Mouse (Mus musculus): ENCODE results near the gene Pus3. TPM values are rescaled to one million over a fixed set of nuclear protein-coding genes. Genes with fewer than 3 reads are reported as not detected.
A peak's percentile ranks its signal among the peaks of the same experiment; 100 is the strongest.

The Pus3 gene
- polyA plus RNA-seq, 1 experiment from 2014 or later: 12.0 TPM

DNA sequence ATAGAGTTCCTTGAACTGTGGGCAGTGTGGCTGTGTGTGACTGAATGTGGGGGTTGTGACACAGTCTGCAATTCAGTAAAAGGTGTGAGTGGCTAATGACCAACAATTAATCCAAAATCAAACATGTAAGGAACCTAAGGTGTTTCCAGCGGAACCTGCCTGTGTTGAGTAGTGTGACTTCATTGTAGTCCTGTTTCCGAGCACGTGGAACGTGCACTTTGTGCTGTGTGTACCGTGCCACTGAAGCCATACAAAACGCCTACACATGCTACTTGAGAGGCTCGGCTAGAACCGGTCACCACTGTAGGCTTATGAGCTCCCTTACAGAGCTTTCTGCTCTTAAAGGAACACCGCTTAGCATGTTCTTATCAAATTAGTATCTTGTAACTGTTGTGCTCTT lies 9.9 kb upstream of the Pus3 start:
- H3K9me3 ChIP-seq: no peaks in the 10 kb centered on the region
- no peaks in the 10 kb centered on the region for H3K36me3 ChIP-seq
- ATAC-seq (ENCODE audit: extremely low read depth, insufficient number of reproducible peaks, low FRiP score, low TSS enrichment): no peak
- no peak overlapping the region for H3K27ac ChIP-seq (replicated peaks)
- H3K4me2 ChIP-seq: no peak overlapping the region
- WGBS: 75% methylated on average over 9 of the region's 9 CpGs
- H3K4me1 ChIP-seq: peaks cover 9% of the 10 kb centered on the region
- no peak overlapping the region for H3K4me3 ChIP-seq
- H3K27me3 ChIP-seq (replicated peaks): no peaks in the 10 kb centered on the region
- H3K9ac ChIP-seq: no peak overlapping the region

DNA sequence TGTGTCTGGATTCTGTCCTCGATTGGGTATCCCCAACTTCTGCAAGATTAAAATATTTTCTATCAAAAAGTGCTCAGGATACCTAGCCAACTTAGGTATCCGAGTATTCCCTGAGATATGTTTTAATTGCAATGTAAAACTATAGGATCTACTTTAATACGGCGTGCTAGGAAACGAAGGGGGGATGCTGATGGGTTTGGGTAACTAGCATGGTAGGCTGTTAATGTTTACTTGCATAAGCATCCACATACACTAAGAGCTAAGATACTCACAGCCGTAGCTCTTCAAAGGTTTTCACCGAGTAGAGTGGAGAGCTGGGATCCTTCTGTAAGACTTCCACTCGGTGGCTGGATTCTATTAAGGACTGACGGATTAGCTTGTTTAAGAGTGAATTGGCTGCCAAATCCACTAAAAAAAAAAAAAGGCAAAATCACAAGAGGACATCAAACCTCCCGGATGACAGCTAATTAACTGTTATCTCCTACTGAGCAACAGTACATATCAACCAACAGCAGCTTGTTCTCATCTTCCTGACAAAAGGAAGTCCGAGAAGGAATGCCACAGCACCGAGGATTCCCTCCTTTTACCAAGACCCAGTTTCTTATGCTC lies 1.8 kb upstream of the Pus3 start:
- Histone ChIP-seq H3K9me3 (no peaks in the 10 kb centered on the region), H3K27ac (replicated peaks) (no peak overlapping the region), H3K4me1 (peaks cover 38% of the 10 kb centered on the region), H3K4me3 (no peak overlapping the region), H3K27me3 (replicated peaks) (peaks cover 29% of the 10 kb centered on the region), H3K36me3 (peaks cover 8% of the 10 kb centered on the region), H3K9ac (no peak overlapping the region), H3K4me2 (no peak overlapping the region)
- no peak for ATAC-seq (ENCODE audit: extremely low read depth, insufficient number of reproducible peaks, low FRiP score, low TSS enrichment)
- WGBS: 45% methylated on average over 12 of the region's 12 CpGs

DNA sequence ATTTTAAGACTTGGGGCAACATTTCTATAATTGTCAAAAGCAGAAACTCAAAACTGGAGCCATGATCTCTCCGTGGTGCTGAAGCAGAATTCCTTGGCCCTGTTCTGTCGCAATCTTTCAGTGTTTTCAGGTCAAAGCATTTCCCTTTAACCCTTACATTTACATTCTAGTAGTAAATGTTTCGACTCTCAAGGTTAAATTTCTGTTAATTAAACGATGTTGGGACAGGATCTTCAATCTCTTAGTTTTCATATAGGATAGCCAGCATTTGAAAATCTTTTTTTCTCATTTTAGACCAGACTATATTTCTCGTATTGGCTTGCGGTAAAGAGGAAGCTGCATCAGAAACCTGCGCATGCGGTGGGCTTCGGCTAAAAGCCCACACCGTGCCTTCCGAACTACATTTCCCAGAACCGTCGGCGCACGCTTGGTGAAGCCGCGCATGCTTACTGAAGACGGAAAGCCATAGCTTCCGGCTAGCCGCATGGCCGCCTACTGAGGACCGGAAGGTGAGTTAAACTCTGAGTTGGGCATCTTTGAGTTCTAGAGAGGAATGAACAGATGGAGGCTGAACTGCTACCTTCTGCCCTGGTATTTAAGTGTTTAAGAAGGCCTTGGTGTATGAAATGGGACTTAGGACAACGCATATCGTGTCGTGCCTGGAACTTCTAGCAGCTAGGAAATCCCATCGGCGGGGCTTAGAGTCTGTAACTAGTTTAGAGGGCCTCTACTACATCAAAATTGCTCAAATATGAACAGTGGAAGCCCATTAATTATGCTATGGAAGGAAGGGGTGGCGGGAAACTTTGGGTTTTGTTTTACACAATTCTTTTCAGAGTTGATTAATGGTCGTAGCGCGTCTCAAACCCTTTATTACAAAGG lies 855 bp downstream of the Pus3 start:
- H3K27ac ChIP-seq (replicated peaks): peak overlapping the region; percentile 63
- peak overlapping the region; percentile 99 for H3K4me2 ChIP-seq
- H3K9ac ChIP-seq: peak overlapping the region; percentile 83
- peaks cover 22% of the 10 kb centered on the region for H3K36me3 ChIP-seq
- ATAC-seq (ENCODE audit: extremely low read depth, insufficient number of reproducible peaks, low FRiP score, low TSS enrichment): peak; percentile 41; the same call in 1 of the 2 replicates
- H3K27me3 ChIP-seq (replicated peaks): peaks cover 29% of the 10 kb centered on the region
- peaks cover 26% of the 10 kb centered on the region for H3K4me1 ChIP-seq
- no peaks in the 10 kb centered on the region for H3K9me3 ChIP-seq
- WGBS: 2% methylated on average over 31 of the region's 31 CpGs
- peak overlapping the region; percentile 73 for H3K4me3 ChIP-seq

DNA sequence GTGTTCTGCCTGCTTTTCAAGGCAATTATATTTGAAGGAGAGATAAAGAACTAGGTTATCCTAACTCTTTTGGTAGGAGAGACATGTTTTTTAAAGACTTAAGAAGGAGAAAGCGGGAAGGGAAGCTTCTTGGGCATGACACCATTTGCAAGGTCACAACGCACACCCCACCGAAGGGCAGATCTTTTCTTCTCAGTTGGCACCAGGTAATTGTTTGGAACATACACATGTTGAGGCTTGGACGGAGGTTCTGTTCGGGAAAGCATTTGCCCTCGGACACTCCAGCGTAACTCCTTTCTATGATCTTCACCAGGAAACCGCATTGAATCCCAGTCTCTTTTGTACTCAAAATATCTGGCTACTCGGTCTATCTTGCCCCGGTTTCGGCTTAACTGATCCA lies 2.7 kb downstream of the Pus3 start:
- Histone ChIP-seq H3K4me1 (peaks cover 41% of the 10 kb centered on the region), H3K4me2 (no peak overlapping the region), H3K36me3 (peaks cover 38% of the 10 kb centered on the region), H3K4me3 (no peak overlapping the region), H3K27ac (replicated peaks) (no peak overlapping the region), H3K27me3 (replicated peaks) (peaks cover 21% of the 10 kb centered on the region), H3K9me3 (no peaks in the 10 kb centered on the region), H3K9ac (no peak overlapping the region)
- no peak for ATAC-seq (ENCODE audit: extremely low read depth, insufficient number of reproducible peaks, low FRiP score, low TSS enrichment)
- 94% methylated on average over 11 of the region's 11 CpGs for WGBS

DNA sequence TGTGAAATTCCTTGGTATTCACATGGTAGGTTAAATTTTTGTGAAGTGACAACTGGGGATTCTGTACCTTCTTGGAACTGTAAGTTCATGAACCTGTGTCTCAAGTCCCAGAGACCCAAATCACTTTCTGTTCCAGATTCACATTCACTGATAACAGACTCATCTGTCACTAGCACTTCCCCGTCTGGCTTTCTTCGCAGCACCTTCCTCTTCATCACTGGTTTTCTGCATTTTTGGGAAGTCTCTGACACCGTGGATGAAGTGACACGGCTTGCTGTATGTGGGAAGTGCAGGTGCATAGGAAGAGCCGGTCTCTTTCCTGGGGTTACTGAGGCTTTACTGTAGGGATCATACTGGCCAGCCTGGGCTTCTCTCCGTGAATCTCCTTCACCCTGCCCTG lies 3.2 kb downstream of the Pus3 start:
- Histone ChIP-seq H3K27ac (replicated peaks) (no peak overlapping the region), H3K9ac (no peak overlapping the region), H3K4me1 (peaks cover 41% of the 10 kb centered on the region), H3K27me3 (replicated peaks) (peaks cover 18% of the 10 kb centered on the region), H3K9me3 (no peaks in the 10 kb centered on the region), H3K36me3 (peaks cover 43% of the 10 kb centered on the region), H3K4me2 (no peak overlapping the region), H3K4me3 (no peak overlapping the region)
- no peak for ATAC-seq (ENCODE audit: extremely low read depth, insufficient number of reproducible peaks, low FRiP score, low TSS enrichment)
- 84% methylated on average over 6 of the region's 6 CpGs for WGBS

DNA sequence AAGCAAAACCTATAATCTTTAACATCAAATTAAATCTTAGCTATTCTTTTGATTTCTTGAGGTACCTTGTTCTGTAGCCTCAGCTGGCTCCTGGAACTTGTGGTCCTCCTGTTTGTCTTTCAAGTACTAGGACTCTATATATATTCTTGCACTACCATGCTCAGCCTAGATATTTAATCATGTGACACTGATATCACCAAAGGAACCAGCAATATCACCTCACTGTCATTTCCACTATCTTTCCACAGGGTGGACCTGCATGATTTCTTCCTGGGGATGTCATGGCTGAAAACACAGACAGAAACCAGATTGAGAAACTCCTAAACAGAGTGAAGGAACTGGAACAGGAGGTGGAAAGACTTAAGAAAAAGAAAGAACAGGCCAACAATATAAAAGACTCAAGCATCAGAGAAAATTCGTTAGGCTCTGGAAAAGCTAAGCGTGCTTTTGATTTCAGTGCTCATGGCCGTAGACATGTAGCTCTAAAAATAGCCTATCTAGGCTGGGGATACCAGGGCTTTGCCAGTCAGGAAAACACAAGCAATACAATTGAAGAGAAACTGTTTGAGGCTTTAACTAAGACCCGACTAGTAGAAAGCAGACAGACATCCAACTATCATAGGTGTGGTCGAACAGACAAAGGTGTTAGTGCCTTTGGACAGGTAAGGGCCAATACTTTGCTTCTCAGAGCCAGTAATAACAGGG lies 6.3 kb downstream of the Pus3 start:
- Histone ChIP-seq H3K36me3 (peaks cover 59% of the 10 kb centered on the region), H3K9me3 (no peaks in the 10 kb centered on the region), H3K4me1 (peaks cover 43% of the 10 kb centered on the region), H3K4me2 (peak overlapping the region; percentile 55), H3K4me3 (peak overlapping the region; percentile 6; the same call in 1 of the 2 replicates), H3K27me3 (replicated peaks) (no peaks in the 10 kb centered on the region), H3K27ac (replicated peaks) (peak overlapping the region; percentile 90), H3K9ac (peak overlapping the region; percentile 34)
- ATAC-seq (ENCODE audit: extremely low read depth, insufficient number of reproducible peaks, low FRiP score, low TSS enrichment): no peak
- 44% methylated on average over 5 of the region's 5 CpGs for WGBS

DNA sequence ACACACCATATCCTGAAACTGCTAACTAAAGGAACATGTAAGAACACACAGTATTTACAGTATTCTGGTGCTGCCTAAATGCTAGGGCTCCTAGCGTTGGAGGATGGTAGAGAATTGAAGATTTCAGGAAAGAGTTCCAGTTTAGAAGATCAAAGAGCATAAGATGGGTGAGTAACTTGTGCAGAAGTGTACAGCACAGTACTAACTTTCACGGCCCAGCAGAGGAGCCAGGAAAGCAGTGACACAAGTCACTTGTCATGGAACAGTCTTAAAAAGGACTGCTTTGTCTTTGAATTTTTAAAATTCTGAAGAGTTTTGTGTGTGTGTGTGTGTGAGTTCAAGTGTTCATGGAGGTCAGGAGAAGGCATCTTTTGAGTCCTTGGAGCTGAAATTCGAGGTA lies 9.6 kb downstream of the Pus3 start:
- no peaks in the 10 kb centered on the region for H3K9me3 ChIP-seq
- H3K36me3 ChIP-seq: peaks cover 43% of the 10 kb centered on the region
- ATAC-seq (ENCODE audit: extremely low read depth, insufficient number of reproducible peaks, low FRiP score, low TSS enrichment): no peak
- H3K4me2 ChIP-seq: peak overlapping the region; percentile 81
- H3K9ac ChIP-seq: peak overlapping the region; percentile 33; the same call in 1 of the 2 replicates
- 84% methylated on average over 3 of the region's 3 CpGs for WGBS
- H3K4me3 ChIP-seq: no peak overlapping the region
- H3K27ac ChIP-seq (replicated peaks): no peak overlapping the region
- peaks cover 4% of the 10 kb centered on the region; the same call in 1 of the 2 replicates for H3K27me3 ChIP-seq (replicated peaks)
- peaks cover 40% of the 10 kb centered on the region for H3K4me1 ChIP-seq

DNA sequence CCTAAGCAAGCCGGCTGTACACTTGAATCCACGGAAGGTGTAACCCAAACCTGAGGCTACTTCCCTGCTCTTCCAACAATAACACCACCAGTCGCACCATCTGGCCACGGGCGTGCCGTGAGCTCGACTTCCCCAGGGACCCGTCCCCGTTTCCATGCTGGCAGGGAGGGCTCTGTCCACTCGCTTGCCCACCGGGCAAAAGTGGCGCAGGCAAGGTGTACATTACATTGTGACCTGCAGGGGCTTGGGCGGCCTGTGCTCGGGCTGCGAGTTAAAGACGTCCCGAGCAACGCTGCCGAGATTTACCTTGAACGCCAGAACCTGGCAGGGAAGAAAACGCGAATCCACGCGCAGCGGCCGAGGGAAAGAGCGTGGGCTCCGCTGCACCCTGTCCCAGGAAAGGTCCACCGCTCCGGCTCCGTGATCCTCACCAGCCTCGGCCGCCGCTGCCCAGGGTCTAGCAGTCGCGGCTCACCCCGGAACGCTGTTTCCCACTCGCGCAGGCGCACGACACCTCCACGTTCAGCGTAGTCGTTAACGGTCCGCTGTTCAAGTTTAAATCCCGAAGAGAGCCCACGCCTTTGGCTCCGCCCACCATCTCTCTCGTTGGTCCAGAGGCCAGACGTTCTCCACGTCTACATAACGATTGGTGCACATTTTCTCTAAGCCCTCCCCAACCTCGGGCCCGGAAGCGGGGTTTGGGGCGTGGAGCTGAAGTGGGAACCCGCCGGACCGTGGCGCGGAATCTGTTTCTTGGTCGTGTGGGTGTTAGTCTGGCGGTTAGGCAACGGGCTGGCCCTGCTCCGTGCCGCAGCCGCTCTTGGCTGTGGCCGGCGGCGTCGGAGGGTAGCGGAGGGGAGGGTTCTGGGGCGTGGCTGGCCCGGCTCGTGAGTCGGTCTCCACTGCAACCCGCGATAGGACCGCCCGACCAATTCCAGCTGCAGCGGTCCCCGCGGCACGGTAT lies 11.5 kb downstream of the Pus3 start, which contains the start of the genes Pate2 and Hyls1:
TSS of gene Pate2 (plus strand) at position 714 of the 964 bp plus-strand sequence.
TSS of gene Hyls1 (minus strand) at position 828 of the 964 bp plus-strand sequence.
- peaks cover 34% of the 10 kb centered on the region for H3K36me3 ChIP-seq
- peak within 1 kb of the TSS; percentile 87 for H3K9ac ChIP-seq
- H3K9me3 ChIP-seq: no peaks in the 10 kb centered on the region
- WGBS: under 1% methylated on average over 86 of the region's 86 CpGs
- ATAC-seq (ENCODE audit: extremely low read depth, insufficient number of reproducible peaks, low FRiP score, low TSS enrichment): peak; percentile 95
- H3K4me3 ChIP-seq: peak within 1 kb of the TSS; percentile 71
- H3K4me1 ChIP-seq: peaks cover 38% of the 10 kb centered on the region
- peaks cover 19% of the 10 kb centered on the region for H3K27me3 ChIP-seq (replicated peaks)
- peak within 1 kb of the TSS; percentile 90 for H3K27ac ChIP-seq (replicated peaks)
- H3K4me2 ChIP-seq: peak within 1 kb of the TSS; percentile 81

DNA sequence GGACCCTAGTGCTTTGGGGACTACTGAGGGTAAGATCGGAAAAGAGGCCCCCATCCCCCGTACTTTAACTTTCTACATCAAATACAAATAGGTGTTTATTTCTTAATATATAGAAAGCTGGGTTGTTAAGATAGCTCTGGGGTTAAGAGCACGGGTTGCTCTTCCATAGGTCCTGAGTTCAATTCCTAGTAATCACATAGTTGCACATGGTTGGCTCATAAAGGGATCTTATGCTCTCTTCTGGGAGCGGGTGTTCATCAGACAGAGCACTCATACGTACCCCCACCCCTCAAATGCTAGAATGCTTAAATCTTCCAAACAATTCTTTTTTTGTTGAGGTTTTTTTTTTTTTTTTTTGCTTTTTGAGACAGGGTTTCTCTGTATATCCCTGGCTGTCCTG lies 12.3 kb downstream of the Pus3 start:
- Histone ChIP-seq H3K9me3 (no peaks in the 10 kb centered on the region), H3K4me1 (peaks cover 30% of the 10 kb centered on the region), H3K27me3 (replicated peaks) (peaks cover 24% of the 10 kb centered on the region), H3K27ac (replicated peaks) (peak overlapping the region; percentile 90), H3K4me3 (peak overlapping the region; percentile 71), H3K36me3 (peaks cover 26% of the 10 kb centered on the region), H3K4me2 (peak overlapping the region; percentile 81), H3K9ac (peak overlapping the region; percentile 87)
- WGBS: 12% methylated on average over 5 of the region's 5 CpGs
- no peak for ATAC-seq (ENCODE audit: extremely low read depth, insufficient number of reproducible peaks, low FRiP score, low TSS enrichment)

DNA sequence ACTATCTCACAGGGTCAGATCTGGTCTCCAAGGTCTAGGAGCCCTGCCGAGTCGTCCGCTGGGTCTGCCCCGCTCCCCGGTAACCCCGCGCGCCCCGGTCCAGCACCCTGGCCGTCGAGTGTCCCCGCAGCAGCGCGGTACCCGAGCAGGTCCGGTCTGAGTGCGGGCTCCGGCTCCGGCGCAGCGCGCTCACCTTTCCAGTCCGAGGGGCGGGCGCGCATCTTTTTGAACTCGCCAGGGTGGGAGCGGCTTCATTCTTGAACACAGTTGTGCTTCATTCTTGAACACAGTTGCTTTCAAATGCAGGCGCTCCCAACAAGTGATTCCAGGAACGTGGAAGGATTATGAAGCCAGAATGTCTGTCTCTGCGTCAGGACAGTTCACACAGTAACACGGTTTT lies 16.0 kb downstream of the Pus3 start:
- no peak overlapping the region for H3K27ac ChIP-seq (replicated peaks)
- peak overlapping the region; percentile 46 for H3K4me3 ChIP-seq
- ATAC-seq (ENCODE audit: extremely low read depth, insufficient number of reproducible peaks, low FRiP score, low TSS enrichment): no peak
- H3K4me1 ChIP-seq: peaks cover 11% of the 10 kb centered on the region
- H3K9ac ChIP-seq: peak overlapping the region; percentile 66
- H3K9me3 ChIP-seq: no peaks in the 10 kb centered on the region
- WGBS: 3% methylated on average over 32 of the region's 32 CpGs
- peak overlapping the region; percentile 70 for H3K4me2 ChIP-seq
- no peaks in the 10 kb centered on the region for H3K36me3 ChIP-seq
- peaks cover 24% of the 10 kb centered on the region for H3K27me3 ChIP-seq (replicated peaks)

All from heart, embryonic 13.5 days (tissue).